In the genomic region with DNA sequence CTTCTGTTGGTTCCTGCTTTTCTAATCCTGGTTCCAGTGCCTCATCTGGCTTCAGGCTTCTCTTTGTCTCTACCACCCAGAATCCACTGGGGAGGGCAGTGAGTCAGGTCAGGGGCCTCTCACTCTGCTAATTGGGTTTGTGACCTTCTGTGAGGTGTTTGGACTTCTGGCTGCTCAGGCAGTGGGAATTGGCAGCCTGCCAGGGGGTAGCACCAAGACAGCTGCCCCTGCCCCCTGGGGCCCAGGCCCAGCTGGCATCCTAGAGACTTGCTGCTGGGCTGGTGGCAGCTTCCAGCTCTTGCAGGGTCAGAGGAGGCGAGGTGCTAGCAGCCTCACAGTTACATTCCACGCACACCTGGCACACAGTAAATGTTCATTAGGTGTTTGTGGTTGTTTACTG, we compare ENCODE assay signal across 12 mouse cellular contexts. TPM values are rescaled to one million over a fixed set of nuclear protein-coding genes. Genes with fewer than 3 reads are reported as not detected.
DNase-seq lines count a peak whose midpoint lies in the region; ATAC-seq lines count a peak whose summit lies in the region.
"Had no signal": no experiment of that assay in that cellular context is flagged by ENCODE, and none has a peak within 500 bp of the region (broad histone marks: within the 10 kb centered on the region; RNA-seq: fewer than 3 reads in every experiment).

No protein-coding gene starts in this region.

- H3K4me1 ChIP-seq in neural tube, embryonic 13.5 days (replicated peaks), result peaks cover 14% of the 10 kb centered on the region
- peaks cover 3% of the 10 kb centered on the region; the same call in 1 of the 2 replicates for H3K4me1 ChIP-seq in neural tube, embryonic 15.5 days
- H3K4me1 ChIP-seq in hindbrain, embryonic 15.5 days (replicated peaks), result peaks cover 6% of the 10 kb centered on the region

- H3K9me3 ChIP-seq in neural tube, embryonic 13.5 days, result no peaks in the 10 kb centered on the region
- H3K9me3 ChIP-seq in neural tube, embryonic 15.5 days (replicated peaks), result no peaks in the 10 kb centered on the region
- no peaks in the 10 kb centered on the region for H3K9me3 ChIP-seq in hindbrain, embryonic 15.5 days

- peak; percentile 43 for DNase-seq in gastrocnemius, postnatal 14 days
- DNase-seq in gastrocnemius, postnatal 25 days, result no peak
- DNase-seq in retina, postnatal 7 days (ENCODE audit: low read depth, low spot score), result peak; percentile 27
- DNase-seq in frontal cortex, postnatal 10 days (ENCODE audit: low spot score in 2 of 2), result no peak
- no peak for DNase-seq in layer of hippocampus, postnatal 10 days (ENCODE audit: low spot score in 2 of 2)
- DNase-seq: liver; right cerebral cortex, adult 18-20 months had no signal

- H3K36me3 ChIP-seq in neural tube, embryonic 13.5 days, result 0 out of 2 replicates have a peak, but pooled peaks cover 11% of the 10 kb centered on the region
- peaks cover 8% of the 10 kb centered on the region; the same call in 1 of the 2 replicates for H3K36me3 ChIP-seq in neural tube, embryonic 15.5 days
- H3K36me3 ChIP-seq in hindbrain, embryonic 15.5 days, result no peaks in the 10 kb centered on the region

- intact Hi-C loops in gastrocnemius, postnatal 14 days (cut with DNase I; ENCODE audit: low total_unique reads), result loop anchor here (10.0 kb wide), 1 partner anchor 563 kb away; no protein-coding TSS in a partner anchor

- H3K4me3 ChIP-seq in neural tube, embryonic 13.5 days, result no peak overlapping the region
- no peak overlapping the region for H3K4me3 ChIP-seq in neural tube, embryonic 15.5 days (replicated peaks)
- no peak overlapping the region for H3K4me3 ChIP-seq in hindbrain, embryonic 15.5 days

- H3K4me2 ChIP-seq in neural tube, embryonic 13.5 days, result no peak overlapping the region
- H3K4me2 ChIP-seq in neural tube, embryonic 15.5 days, result no peak overlapping the region
- no peak overlapping the region for H3K4me2 ChIP-seq in hindbrain, embryonic 15.5 days

- H3K27me3 ChIP-seq in neural tube, embryonic 13.5 days, result no peaks in the 10 kb centered on the region
- no peaks in the 10 kb centered on the region for H3K27me3 ChIP-seq in neural tube, embryonic 15.5 days (replicated peaks)
- no peaks in the 10 kb centered on the region for H3K27me3 ChIP-seq in hindbrain, embryonic 15.5 days

- no peak overlapping the region for H3K9ac ChIP-seq in neural tube, embryonic 13.5 days
- no peak overlapping the region for H3K9ac ChIP-seq in neural tube, embryonic 15.5 days (replicated peaks)
- no peak overlapping the region for H3K9ac ChIP-seq in hindbrain, embryonic 15.5 days

- WGBS in neural tube, embryonic 13.5 days, result 55% methylated on average over 2 of the region's 2 CpGs
- 45% methylated on average over 2 of the region's 2 CpGs for WGBS in neural tube, embryonic 15.5 days
- 33% methylated on average over 2 of the region's 2 CpGs for WGBS in hindbrain, embryonic 15.5 days

- H3K27ac ChIP-seq in neural tube, embryonic 13.5 days (replicated peaks), result peak overlapping the region; percentile 65
- H3K27ac ChIP-seq in neural tube, embryonic 15.5 days (replicated peaks), result no peak overlapping the region
- no peak overlapping the region for H3K27ac ChIP-seq in hindbrain, embryonic 15.5 days (replicated peaks)

- ATAC-seq in neural tube, embryonic 13.5 days (ENCODE audit: low read depth), result no peak
- ATAC-seq in neural tube, embryonic 15.5 days (ENCODE audit: low FRiP score), result no peak
- ATAC-seq in hindbrain, embryonic 15.5 days (ENCODE audit: low FRiP score, low read depth), result peak; percentile 9; the same call in 1 of the 2 replicates
- ATAC-seq: CD4-positive, CD25-positive, alpha-beta regulatory T cell, adult 4 months had no signal

RNA-seq across cellular contexts. Expression of a gene that starts 35.6 kb away (rescaled TPM):
- total RNA-seq in gastrocnemius, postnatal 14 days (2021), result under 1 TPM; 0.11 to 0.12 TPM
- not detected for total RNA-seq in gastrocnemius, postnatal 25 days (2021)
- 4.6 and 4.8 TPM in 2 replicates for polyA plus RNA-seq in neural tube, embryonic 13.5 days (2015; fragmentation: Nextera tagmentation; extraction: Ambion mirVana)
- 2.5 and 2.6 TPM in 2 replicates for polyA plus RNA-seq in neural tube, embryonic 15.5 days (2015; fragmentation: Nextera tagmentation; extraction: Ambion mirVana)
- polyA plus RNA-seq in hindbrain, embryonic 15.5 days (2015; fragmentation: Nextera tagmentation; extraction: Ambion mirVana), result 5.1 and 5.9 TPM in 2 replicates
- 1 to 10 TPM; 6.8 to 7.7 TPM for total RNA-seq in layer of hippocampus, postnatal 10 days (2021)
- total RNA-seq: megakaryocyte progenitor cell, adult 5-6 weeks had no signal

Comparison
In these comparisons a context has a peak if more than half of its experiments do, and no peak if none do; other contexts are left out.
1. DNase-seq: peak in gastrocnemius, postnatal 14 days (single experiment) and retina, postnatal 7 days (single experiment); none in gastrocnemius, postnatal 25 days (single experiment), frontal cortex, postnatal 10 days (0 of 2) and layer of hippocampus, postnatal 10 days (0 of 2).
2. RNA of a gene that starts 35.6 kb away (total RNA-seq): 6.8 to 7.7 TPM in layer of hippocampus, postnatal 10 days; 0.11 to 0.12 TPM in gastrocnemius, postnatal 14 days and not detected in gastrocnemius, postnatal 25 days; every median in the first group is over 4 times any median in the second.